Mouse (Mus musculus): ENCODE data around the gene Olfr718-ps1. TPM values are rescaled to one million over a fixed set of nuclear protein-coding genes. Genes with fewer than 3 reads are reported as not detected.

The Olfr718-ps1 gene
- under 1 TPM; 0.04 to 0.17 TPM for polyA plus RNA-seq (2017; shearing (Covaris generic))

GRCm38 (mm10) chr5:143147481-143147880, at the start of gene Olfr718-ps1:
Olfr718-ps1 (minus strand) TSS chr5:143147581.

GRCm38 (mm10) chr5:143180255-143181076, 33.1 kb upstream of the Olfr718-ps1 start, which contains the start of the genes Rbak and Spdye4b:
Rbak (minus strand) TSS chr5:143180775.
Spdye4b (plus strand) TSS chr5:143181017.

GRCm38 (mm10) chr5:143112281-143113246, 34.8 kb downstream of the Olfr718-ps1 start, which contains the start of gene Rnf216:
Rnf216 (minus strand) TSS chr5:143112994.

Other genes starting within 250 kb of the Olfr718-ps1 start
- 1,000 to 10,000 TPM; 3,515 to 3,698 TPM for gene Actb, start 240.8 kb downstream of the Olfr718-ps1 start, polyA plus RNA-seq (2017; shearing (Covaris generic))
- 1 to 10 TPM in 1 of 2 experiments, under 1 TPM in 1; 0.67 to 2.8 TPM for gene Fscn1, start 187.2 kb downstream of the Olfr718-ps1 start, polyA plus RNA-seq (2017; shearing (Covaris generic))
- 10 to 100 TPM; 28.0 to 44.2 TPM for gene Rnf216, start 34.6 kb downstream of the Olfr718-ps1 start, polyA plus RNA-seq (2017; shearing (Covaris generic))
- 10 to 100 TPM; 10.6 to 21.5 TPM for gene Rbak, start 33.2 kb upstream of the Olfr718-ps1 start, polyA plus RNA-seq (2017; shearing (Covaris generic))
- gene Spdye4b, start 33.4 kb upstream of the Olfr718-ps1 start, polyA plus RNA-seq (2017; shearing (Covaris generic)), result not detected
- not detected for gene Spdye4a, start 79.3 kb upstream of the Olfr718-ps1 start, polyA plus RNA-seq (2017; shearing (Covaris generic))
- gene Zfp12, start 87.6 kb upstream of the Olfr718-ps1 start, polyA plus RNA-seq (2017; shearing (Covaris generic)), result 10 to 100 TPM; 13.6 to 18.5 TPM
- gene Zfp316, start 122.4 kb upstream of the Olfr718-ps1 start, polyA plus RNA-seq (2017; shearing (Covaris generic)), result 1 to 10 TPM in 1 of 2 experiments, under 1 TPM in 1; 0.61 to 1.6 TPM
- not detected for gene Zfp853, start 146.0 kb upstream of the Olfr718-ps1 start, polyA plus RNA-seq (2017; shearing (Covaris generic))
- gene E130309D02Rik, start 167.8 kb upstream of the Olfr718-ps1 start, polyA plus RNA-seq (2017; shearing (Covaris generic)), result 10 to 100 TPM; 31.9 to 44.8 TPM
- gene Zdhhc4, start 181.7 kb upstream of the Olfr718-ps1 start, polyA plus RNA-seq (2017; shearing (Covaris generic)), result 100 to 1,000 TPM in 1 of 2 experiments, 10 to 100 TPM in 1; 90.3 to 105 TPM
- not detected for gene Grid2ip, start 209.8 kb upstream of the Olfr718-ps1 start, polyA plus RNA-seq (2017; shearing (Covaris generic))

All from activated CD4-positive, CD25-positive, alpha-beta regulatory T cell (primary cell).